Mouse (Mus musculus): Measurements from ENCODE around the gene Arntl2. TPM values are rescaled to one million over a fixed set of nuclear protein-coding genes. Genes with fewer than 3 reads are reported as not detected.
"Not testable (repeated sequence)": the region's sequence is repeated elsewhere in the genome, so short reads cannot be mapped to it uniquely, and the experiment has no call there.

The Arntl2 gene
- polyA plus RNA-seq, 1 experiment from 2014 or later = 10.2 TPM

- no peak overlapping the region for H3K27ac ChIP-seq
- no peaks in the 10 kb centered on the region for H3K36me3 ChIP-seq
- no peak overlapping the region for H3K4me3 ChIP-seq
- H3K27me3 ChIP-seq = no peaks in the 10 kb centered on the region
- no peak for ATAC-seq (ENCODE audit: low FRiP score, low read depth)
- no peak overlapping the region for H3K9ac ChIP-seq
- H3K4me2 ChIP-seq (replicated peaks) = no peak overlapping the region
- no peaks in the 10 kb centered on the region for H3K9me3 ChIP-seq
- 91% methylated on average over 2 of the region's 2 CpGs for WGBS
- H3K4me1 ChIP-seq = peaks cover 8% of the 10 kb centered on the region; the same call in 1 of the 2 replicates
Measured at GRCm38 (mm10) chr6:146857386-146857785, 61.5 kb downstream of the Arntl2 start.

DNA sequence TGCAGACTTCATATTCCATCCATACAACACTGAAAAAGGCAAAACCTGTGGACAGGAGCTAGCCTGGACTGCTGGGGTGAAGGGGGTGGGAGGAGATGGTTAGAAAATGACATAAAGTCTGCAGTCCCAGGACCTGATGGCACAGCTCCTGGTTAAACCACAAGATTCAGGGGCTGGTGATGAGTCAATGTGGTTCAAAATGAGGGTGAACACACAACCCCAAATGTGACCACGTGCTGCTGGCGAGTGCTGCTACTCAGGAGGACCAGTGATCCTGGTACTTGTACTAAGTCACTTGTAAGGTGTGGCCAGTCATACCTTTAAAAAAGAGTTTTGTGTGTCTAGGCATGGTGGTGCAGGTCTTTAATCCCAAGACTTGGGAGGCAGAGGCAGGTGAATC, 67.3 kb downstream of the Arntl2 start:
- H3K4me1 ChIP-seq = no peaks in the 10 kb centered on the region
- no peak overlapping the region for H3K27ac ChIP-seq
- no peak for ATAC-seq (ENCODE audit: low FRiP score, low read depth)
- 91% methylated on average over 2 of the region's 2 CpGs for whole genome bisulfite sequencing
- no peaks in the 10 kb centered on the region for H3K9me3 ChIP-seq
- H3K36me3 ChIP-seq = no peaks in the 10 kb centered on the region
- no peak overlapping the region for H3K4me3 ChIP-seq
- no peak overlapping the region for H3K4me2 ChIP-seq (replicated peaks)
- no peak overlapping the region for H3K9ac ChIP-seq
- H3K27me3 ChIP-seq = no peaks in the 10 kb centered on the region

- not testable (repeated sequence) for H3K4me3 ChIP-seq; H3K4me2 ChIP-seq (replicated peaks); H3K9ac ChIP-seq; ATAC-seq (ENCODE audit: low FRiP score, low read depth); H3K27ac ChIP-seq; H3K36me3 ChIP-seq; H3K9me3 ChIP-seq; H3K27me3 ChIP-seq; H3K4me1 ChIP-seq
- WGBS = 89% methylated on average over 4 of the region's 5 CpGs
Measured at GRCm38 (mm10) chr6:146864370-146864769, 68.5 kb downstream of the Arntl2 start.

DNA sequence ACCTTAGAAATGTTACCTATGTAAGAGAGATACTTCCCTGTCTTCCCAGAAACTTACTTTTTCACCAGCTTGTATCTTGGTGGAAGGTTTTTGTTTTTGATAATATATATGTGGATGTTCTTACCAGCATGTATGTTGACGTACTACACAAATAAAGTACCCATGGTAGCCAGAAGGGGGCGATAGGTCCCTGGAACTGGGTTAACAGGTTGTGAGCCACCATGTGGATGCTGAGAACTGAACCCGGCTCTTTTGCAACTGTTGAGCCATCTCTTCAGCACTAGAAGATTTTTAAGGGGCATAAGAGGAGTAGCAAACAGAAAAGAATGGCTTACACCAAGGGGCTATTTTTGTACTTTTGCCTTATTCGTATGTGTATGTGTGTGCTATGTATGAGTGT, 69.8 kb downstream of the Arntl2 start:
- no peak overlapping the region for H3K27ac ChIP-seq
- no peak for ATAC-seq (ENCODE audit: low FRiP score, low read depth)
- WGBS = 80% methylated on average over 4 of the region's 4 CpGs

DNA sequence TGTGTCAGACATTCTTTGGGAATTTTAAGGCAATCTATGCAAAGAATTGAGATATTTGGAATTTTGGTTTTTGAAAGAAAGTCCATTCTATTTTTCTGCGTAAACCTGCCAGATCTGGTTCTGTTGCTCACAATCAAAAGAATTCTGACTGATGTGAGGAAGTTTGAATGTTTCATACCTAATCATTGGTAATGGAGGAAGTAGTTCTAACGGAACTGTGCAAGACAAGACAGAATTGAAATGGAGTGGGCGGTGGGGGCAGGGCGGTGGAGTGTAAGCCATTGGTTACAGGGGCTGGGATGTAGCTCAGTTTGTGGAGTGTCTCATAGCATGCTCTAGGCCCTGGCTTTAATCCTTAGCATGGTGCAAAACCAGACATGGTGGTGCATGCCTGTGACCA, 76.1 kb downstream of the Arntl2 start:
- no peak overlapping the region for H3K4me3 ChIP-seq
- ATAC-seq (ENCODE audit: low FRiP score, low read depth) = no peak
- no peaks in the 10 kb centered on the region for H3K27me3 ChIP-seq
- no peak overlapping the region for H3K4me2 ChIP-seq (replicated peaks)
- no peak overlapping the region for H3K9ac ChIP-seq
- no peaks in the 10 kb centered on the region for H3K36me3 ChIP-seq
- peaks cover 4% of the 10 kb centered on the region; the same call in 1 of the 2 replicates for H3K9me3 ChIP-seq
- WGBS = 91% methylated on average over 4 of the region's 4 CpGs
- H3K27ac ChIP-seq = no peak overlapping the region
- no peaks in the 10 kb centered on the region for H3K4me1 ChIP-seq

More for the DNA sequence above, 69.8 kb downstream of the Arntl2 start:
- H3K27me3 ChIP-seq = no peaks in the 10 kb centered on the region
- no peaks in the 10 kb centered on the region for H3K36me3 ChIP-seq
- H3K4me1 ChIP-seq = no peaks in the 10 kb centered on the region
- H3K9me3 ChIP-seq = no peaks in the 10 kb centered on the region
- no peak overlapping the region for H3K4me2 ChIP-seq (replicated peaks)
- H3K4me3 ChIP-seq = no peak overlapping the region
- H3K9ac ChIP-seq = no peak overlapping the region

DNA sequence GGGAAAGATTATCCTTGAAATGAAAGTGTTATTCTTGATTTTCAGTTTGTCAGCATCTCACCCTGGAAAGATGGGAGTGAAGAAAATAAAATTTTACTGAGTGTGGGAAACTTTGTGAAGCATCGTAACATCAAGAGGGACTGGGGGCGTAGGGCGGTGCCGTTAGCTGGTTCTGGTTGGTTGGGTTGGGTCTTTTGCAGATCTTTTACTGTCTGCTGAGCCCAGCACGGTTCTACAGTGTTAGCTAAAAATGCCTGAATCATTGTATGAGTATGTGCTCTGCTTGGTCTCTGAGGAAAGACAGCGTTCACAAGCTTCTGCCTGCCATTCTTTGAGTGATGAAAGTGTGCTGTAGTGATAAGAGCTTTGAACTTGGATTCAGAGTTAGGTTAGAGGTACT, 78.6 kb downstream of the Arntl2 start:
- Histone ChIP-seq H3K27me3 (no peaks in the 10 kb centered on the region), H3K9ac (no peak overlapping the region), H3K9me3 (peaks cover 9% of the 10 kb centered on the region; the same call in 1 of the 2 replicates), H3K4me1 (peaks cover 5% of the 10 kb centered on the region), H3K27ac (no peak overlapping the region), H3K4me2 (replicated peaks) (no peak overlapping the region), H3K4me3 (no peak overlapping the region), H3K36me3 (no peaks in the 10 kb centered on the region)
- WGBS = 81% methylated on average over 6 of the region's 6 CpGs
- no peak for ATAC-seq (ENCODE audit: low FRiP score, low read depth)

DNA sequence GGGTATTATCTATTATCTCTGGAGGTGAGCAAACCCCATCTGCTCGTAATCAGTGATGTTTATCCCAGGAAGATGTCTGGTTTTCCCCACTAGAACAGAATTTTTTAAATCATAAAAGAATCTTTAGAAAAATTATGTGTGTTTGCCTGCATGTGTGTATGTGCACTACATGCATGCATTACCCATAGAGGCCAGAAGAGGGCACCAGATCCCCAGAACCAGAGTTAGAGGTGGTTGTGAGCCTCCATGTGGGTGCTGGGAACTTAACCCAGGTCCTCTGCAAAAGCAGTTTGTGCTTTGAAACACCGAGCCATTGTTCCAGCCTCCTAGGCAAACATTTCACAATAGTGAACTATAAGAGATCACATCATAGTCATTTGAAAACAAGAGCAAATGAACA, 81.0 kb downstream of the Arntl2 start:
- H3K27ac ChIP-seq = no peak overlapping the region
- H3K9me3 ChIP-seq = peaks cover 9% of the 10 kb centered on the region; the same call in 1 of the 2 replicates
- H3K27me3 ChIP-seq = no peaks in the 10 kb centered on the region
- H3K4me2 ChIP-seq (replicated peaks) = no peak overlapping the region
- H3K9ac ChIP-seq = no peak overlapping the region
- H3K4me1 ChIP-seq = peaks cover 5% of the 10 kb centered on the region
- 88% methylated on average over 2 of the region's 2 CpGs for WGBS
- H3K4me3 ChIP-seq = no peak overlapping the region
- no peaks in the 10 kb centered on the region for H3K36me3 ChIP-seq
- ATAC-seq (ENCODE audit: low FRiP score, low read depth) = no peak

GRCm38 (mm10) chr6:146877425-146878045, 81.7 kb downstream of the Arntl2 start:
- Histone ChIP-seq H3K4me3 (no peak overlapping the region), H3K4me2 (replicated peaks) (no peak overlapping the region), H3K9ac (no peak overlapping the region), H3K36me3 (no peaks in the 10 kb centered on the region), H3K4me1 (peaks cover 5% of the 10 kb centered on the region), H3K27ac (no peak overlapping the region; the same call in 1 of the 2 replicates), H3K9me3 (peaks cover 9% of the 10 kb centered on the region; the same call in 1 of the 2 replicates), H3K27me3 (no peaks in the 10 kb centered on the region)
- whole genome bisulfite sequencing = 88% methylated on average over 12 of the region's 12 CpGs
- ATAC-seq (ENCODE audit: low FRiP score, low read depth) = no peak

- 45% methylated on average over 10 of the region's 10 CpGs for WGBS
- Histone ChIP-seq H3K4me1 (peaks cover 5% of the 10 kb centered on the region), H3K4me3 (no peak overlapping the region), H3K9me3 (peaks cover 9% of the 10 kb centered on the region; the same call in 1 of the 2 replicates), H3K9ac (no peak overlapping the region), H3K4me2 (replicated peaks) (no peak overlapping the region), H3K27me3 (no peaks in the 10 kb centered on the region), H3K36me3 (no peaks in the 10 kb centered on the region), H3K27ac (no peak overlapping the region)
- ATAC-seq (ENCODE audit: low FRiP score, low read depth) = no peak
Measured at GRCm38 (mm10) chr6:146878926-146879325, 83.1 kb downstream of the Arntl2 start.

DNA sequence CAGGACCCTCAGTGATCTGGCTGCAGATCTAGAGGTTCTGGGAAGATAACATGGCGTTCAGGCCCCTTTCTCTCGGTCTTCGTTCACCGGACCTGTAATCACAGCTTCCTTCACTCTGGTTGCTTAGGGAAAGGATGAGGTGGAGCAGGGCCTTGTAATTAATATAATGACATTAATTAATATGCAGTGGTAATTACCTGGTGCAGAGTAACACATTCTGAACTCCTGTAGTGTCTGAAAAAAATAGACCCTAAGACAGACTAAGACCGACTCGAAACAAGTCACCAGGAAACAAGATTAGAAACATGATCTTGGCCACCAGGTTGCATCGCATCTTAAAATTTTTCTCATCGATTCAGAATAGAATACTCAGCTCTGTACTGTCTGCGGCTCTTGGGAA, 84.0 kb downstream of the Arntl2 start:
- no peak for ATAC-seq (ENCODE audit: low FRiP score, low read depth)
- no peaks in the 10 kb centered on the region for H3K27me3 ChIP-seq
- peaks cover 6% of the 10 kb centered on the region for H3K4me1 ChIP-seq
- no peak overlapping the region for H3K9ac ChIP-seq
- H3K4me3 ChIP-seq = no peak overlapping the region
- 88% methylated on average over 9 of the region's 9 CpGs for WGBS
- H3K27ac ChIP-seq = no peak overlapping the region
- no peak overlapping the region for H3K4me2 ChIP-seq (replicated peaks)
- H3K36me3 ChIP-seq = no peaks in the 10 kb centered on the region
- peaks cover 9% of the 10 kb centered on the region; the same call in 1 of the 2 replicates for H3K9me3 ChIP-seq

GRCm38 (mm10) chr6:146880296-146880695, 84.4 kb downstream of the Arntl2 start:
- peaks cover 9% of the 10 kb centered on the region for H3K4me1 ChIP-seq
- H3K4me3 ChIP-seq = no peak overlapping the region
- no peak overlapping the region for H3K4me2 ChIP-seq (replicated peaks)
- peaks cover 9% of the 10 kb centered on the region; the same call in 1 of the 2 replicates for H3K9me3 ChIP-seq
- no peaks in the 10 kb centered on the region for H3K36me3 ChIP-seq
- 72% methylated on average over 4 of the region's 4 CpGs for WGBS
- H3K27me3 ChIP-seq = no peaks in the 10 kb centered on the region
- H3K27ac ChIP-seq = no peak overlapping the region
- H3K9ac ChIP-seq = no peak overlapping the region
- no peak for ATAC-seq (ENCODE audit: low FRiP score, low read depth)

GRCm38 (mm10) chr6:146881896-146882770, 86.3 kb downstream of the Arntl2 start:
- Histone ChIP-seq H3K4me3 (no peak overlapping the region), H3K4me2 (replicated peaks) (no peak overlapping the region), H3K27me3 (no peaks in the 10 kb centered on the region), H3K36me3 (no peaks in the 10 kb centered on the region), H3K9ac (no peak overlapping the region), H3K4me1 (peaks cover 13% of the 10 kb centered on the region), H3K27ac (no peak overlapping the region), H3K9me3 (peaks cover 4% of the 10 kb centered on the region; the same call in 1 of the 2 replicates)
- 49% methylated on average over 13 of the region's 13 CpGs for WGBS
- no peak for ATAC-seq (ENCODE audit: low FRiP score, low read depth)

Measured in limb, embryonic 13.5 days (tissue).